Mouse (Mus musculus) MEL (cell line): ENCODE data around the gene Slc3a2. TPM values are rescaled to one million over a fixed set of nuclear protein-coding genes. Genes with fewer than 3 reads are reported as not detected.

Experiments used
- DNase-seq: peaks from one replicate; pipeline ENCODE4 v3.0.0; 2011; ENCODE audit warnings: low read depth, low spot score
- H3K27ac ChIP-seq: 2 replicates; pipeline ENCODE4 v1.5.1; 2012; ENCODE audit warnings: low read depth, mild to moderate bottlenecking, control low read depth, low read length, moderate library complexity; ENCODE audit not compliant: control insufficient read depth
- H3K27me3 ChIP-seq, 2 experiments: fragments of 150-350 bp in 1 of 2; sonication (generic) in 1 of 2; 2 replicates each; pipeline ENCODE4 v1.6.1; 2012; ENCODE audit warnings: low read length in 2 of 2, mild to moderate bottlenecking in 2 of 2, improper control_type of control experiment in 1 of 2, moderate library complexity in 1 of 2; ENCODE audit not compliant: insufficient read depth in 2 of 2, control insufficient read depth in 1 of 2
- H3K36me3 ChIP-seq, 2 experiments: 2 replicates each; pipeline ENCODE4 v1.6.1; 2012 to 2014; ENCODE audit warnings: low read length in 2 of 2, improper control_type of control experiment in 1 of 2, inconsistent platforms in 1 of 2, mild to moderate bottlenecking in 1 of 2; ENCODE audit not compliant: insufficient read depth in 2 of 2, control insufficient read depth in 1 of 2
- H3K4me1 ChIP-seq, 2 experiments: fragments of 150-350 bp in 1 of 2; sonication (generic) in 1 of 2; 2 replicates each; pipeline ENCODE4 v1.6.1; 2012; ENCODE audit warnings: low read length in 2 of 2, improper control_type of control experiment in 1 of 2, mild to moderate bottlenecking in 1 of 2; ENCODE audit not compliant: insufficient read depth in 2 of 2, control insufficient read depth in 1 of 2
- H3K4me3 ChIP-seq, 2 experiments: fragments of 150-350 bp in 1 of 2; sonication (generic) in 1 of 2; 2 replicates each; pipeline ENCODE4 v1.5.1; 2012; ENCODE audit warnings: low read depth in 2 of 2, low read length in 2 of 2, mild to moderate bottlenecking in 2 of 2, moderate library complexity in 2 of 2, control low read depth in 1 of 2, improper control_type of control experiment in 1 of 2; ENCODE audit not compliant: control insufficient read depth in 1 of 2, insufficient read depth in 1 of 2
- H3K79me2 ChIP-seq: 2 replicates; pipeline ENCODE4 v1.6.1; 2012; ENCODE audit warnings: mild to moderate bottlenecking, low read length, moderate library complexity; ENCODE audit not compliant: control insufficient read depth, poor library complexity, insufficient read depth
- H3K9ac ChIP-seq: 2 replicates; pipeline ENCODE4 v1.6.1; 2012; ENCODE audit warnings: low read depth, mild to moderate bottlenecking, control low read depth, low read length, moderate library complexity; ENCODE audit not compliant: control insufficient read depth, poor library complexity, severe bottlenecking
- H3K9me3 ChIP-seq: fragments of 150-350 bp; sonication (generic); replicated peaks from 2 replicates; pipeline ENCODE4 v1.6.1; 2012; ENCODE audit warnings: mild to moderate bottlenecking, low read length, improper control_type of control experiment, moderate library complexity; ENCODE audit not compliant: insufficient read depth
- BHLHE40 ChIP-seq: IDR thresholded peaks from 2 replicates; pipeline ENCODE4 v1.6.1; 2012; ENCODE audit warnings: low read depth, mild to moderate bottlenecking, inconsistent platforms, low read length, improper control_type of control experiment, borderline replicate concordance
- CHD2 ChIP-seq: IDR thresholded peaks from 2 replicates; pipeline ENCODE4 v1.6.1; 2011; ENCODE audit warnings: low read length, improper control_type of control experiment
- CTCF ChIP-seq, 3 experiments: IDR thresholded peaks in 2 of 3; conservative IDR thresholded peaks in 1 of 3; 2 replicates each; pipeline ENCODE4 v1.5.1; 2011 to 2012; ENCODE audit warnings: low read length in 3 of 3, low read depth in 2 of 3, mild to moderate bottlenecking in 2 of 3, improper control_type of control experiment in 1 of 3, inconsistent platforms in 1 of 3, mixed read lengths in 1 of 3, moderate library complexity in 1 of 3; ENCODE audit not compliant: control insufficient read depth in 1 of 3, insufficient read depth in 1 of 3, poor library complexity in 1 of 3, severe bottlenecking in 1 of 3
- GABPA ChIP-seq: IDR thresholded peaks from 2 replicates; pipeline ENCODE4 v1.6.1; 2012; ENCODE audit warnings: low read depth, mild to moderate bottlenecking, inconsistent platforms, low read length, improper control_type of control experiment, moderate library complexity
- MAX ChIP-seq: IDR thresholded peaks from 2 replicates; pipeline ENCODE4 v1.6.1; 2011; ENCODE audit warnings: low read length, improper control_type of control experiment
- MEF2A ChIP-seq: IDR thresholded peaks from 2 replicates; pipeline ENCODE4 v1.6.1; 2014; ENCODE audit warnings: low read depth, mild to moderate bottlenecking, inconsistent platforms, low read length, improper control_type of control experiment; ENCODE audit not compliant: poor library complexity, insufficient replicate concordance, severe bottlenecking; ENCODE audit errors: extremely low read depth
- MXI1 ChIP-seq: IDR thresholded peaks from 2 replicates; pipeline ENCODE4 v1.6.1; 2011; ENCODE audit warnings: mild to moderate bottlenecking, low read depth, low read length, improper control_type of control experiment
- MYC ChIP-seq: IDR thresholded peaks from 2 replicates; pipeline ENCODE4 v1.6.1; 2011; ENCODE audit warnings: low read depth, mild to moderate bottlenecking, low read length, improper control_type of control experiment, moderate library complexity
- NRF1 ChIP-seq: IDR thresholded peaks from 2 replicates; pipeline ENCODE4 v1.6.1; 2014; ENCODE audit warnings: low read depth, mild to moderate bottlenecking, inconsistent platforms, low read length, improper control_type of control experiment, moderate library complexity; ENCODE audit not compliant: poor library complexity, insufficient read depth, severe bottlenecking
- POLR2A ChIP-seq, 2 experiments: IDR thresholded peaks; 2 replicates each; pipeline ENCODE4 v1.6.1; 2011 to 2012; ENCODE audit warnings: low read length in 2 of 2, mild to moderate bottlenecking in 2 of 2, control low read depth in 1 of 2, improper control_type of control experiment in 1 of 2, low read depth in 1 of 2, moderate library complexity in 1 of 2; ENCODE audit not compliant: control insufficient read depth in 1 of 2, insufficient read depth in 1 of 2, poor library complexity in 1 of 2
- POLR2AphosphoS2 ChIP-seq: IDR thresholded peaks from 2 replicates; pipeline ENCODE4 v1.6.1; 2011; ENCODE audit warnings: low read length, improper control_type of control experiment
- RAD21 ChIP-seq: IDR thresholded peaks from 2 replicates; pipeline ENCODE4 v1.6.1; 2011; ENCODE audit warnings: mild to moderate bottlenecking, low read depth, low read length, improper control_type of control experiment
- SIN3A ChIP-seq: IDR thresholded peaks from 2 replicates; pipeline ENCODE4 v1.6.1; 2012; ENCODE audit warnings: low read length, improper control_type of control experiment, inconsistent platforms
- UBTF ChIP-seq: IDR thresholded peaks from 2 replicates; pipeline ENCODE4 v1.6.1; 2012; ENCODE audit warnings: low read depth, mild to moderate bottlenecking, inconsistent platforms, low read length, improper control_type of control experiment, moderate library complexity, borderline replicate concordance; ENCODE audit not compliant: insufficient read depth
- USF1 ChIP-seq: IDR thresholded peaks from 2 replicates; pipeline ENCODE4 v1.6.1; 2014; ENCODE audit warnings: low read depth, mild to moderate bottlenecking, inconsistent platforms, low read length, improper control_type of control experiment, moderate library complexity
- ZC3H11A ChIP-seq: IDR thresholded peaks from 2 replicates; pipeline ENCODE4 v1.6.1; 2012; ENCODE audit warnings: low read depth, mild to moderate bottlenecking, inconsistent platforms, low read length, improper control_type of control experiment
- ZMIZ1 ChIP-seq: IDR thresholded peaks from 2 replicates; pipeline ENCODE4 v1.6.1; 2012; ENCODE audit warnings: low read depth, mild to moderate bottlenecking, inconsistent platforms, low read length, improper control_type of control experiment, moderate library complexity
- polyA plus RNA-seq, 2 experiments: library from polyadenylated mRNA; stranded (reverse) in 1 of 2; unstranded in 1 of 2; fragments of >175 nt in 1 of 2; fragments of >200 nt in 1 of 2; gene quantifications; 2 replicates each; pipeline versions ENCODE4 v1.2.1 to v1.2.4; 2012; ENCODE audit warnings: low replicate concordance in 2 of 2, low read depth in 1 of 2; ENCODE audit not compliant: insufficient read length in 2 of 2, insufficient read depth in 1 of 2, missing spikeins in 1 of 2
- total RNA-seq: library from RNA; depleted of rRNA; stranded (reverse); fragments of 300-350 nt; gene quantifications from 2 replicates; pipeline ENCODE4 v1.2.3, GENCODE M21; 2012

Gene Slc3a2
- total and polyA plus RNA-seq, 3 experiments = 164 to 670 (median 428) TPM

- TF ChIP-seq MEF2A = no peak
- TF ChIP-seq NRF1 = 0 out of 2 replicates have a peak, but pooled peaks have one; percentile 17
- no peak for TF ChIP-seq USF1
- no peak for TF ChIP-seq BHLHE40
- peak; percentile 97 for TF ChIP-seq POLR2AphosphoS2
- TF ChIP-seq ZMIZ1 = no peak; the same call in 1 of the 2 replicates
- TF ChIP-seq MAX = 0 out of 2 replicates have a peak, but pooled peaks have one; percentile 50
- TF ChIP-seq MYC = peak; percentile 52; the same call in 1 of the 2 replicates
- peak; percentile 34 to 80; a peak in 3 of 4 replicates for TF ChIP-seq POLR2A (IDR thresholded peaks at IDR 0.05; ENCODE audit: control insufficient read depth in 1 of 2, insufficient read depth in 1 of 2, low read depth in 1 of 2, low read length in 2 of 2, poor library complexity in 1 of 2)
- TF ChIP-seq, all 39 proteins: peak for 16
Observed at GRCm38 (mm10) chr19:8741243-8741869, 18.2 kb upstream of the Slc3a2 start, which contains the start of gene Stx5a (continued).

- no peaks in the 10 kb centered on the region for H3K27me3 ChIP-seq
- peaks cover 11 to 18% of the 10 kb centered on the region in 2 experiments for H3K36me3 ChIP-seq
- H3K27ac ChIP-seq = peak within 1 kb of the TSS; percentile 89
- peaks cover 5 to 7% of the 10 kb centered on the region in 2 experiments for H3K4me1 ChIP-seq
- peak within 1 kb of the TSS; percentile 84 for H3K9ac ChIP-seq
- TF ChIP-seq ZMIZ1 (0 out of 2 replicates have a peak, but pooled peaks have one; percentile 6), MXI1 (no peak)
- peaks cover 29% of the 10 kb centered on the region for H3K79me2 ChIP-seq
- H3K4me3 ChIP-seq = peak within 1 kb of the TSS; percentile 82 to 87
- H3K9me3 ChIP-seq = no peaks in the 10 kb centered on the region
- DNase-seq = no peak
Observed at GRCm38 (mm10) chr19:8740603-8741002, 17.4 kb upstream of the Slc3a2 start, which contains the start of gene 1700092M07Rik. 1700092M07Rik (plus strand) TSS chr19:8740718.

- no peak for TF ChIP-seq SIN3A
- no peak for TF ChIP-seq MAX
- no peak for TF ChIP-seq RAD21
- TF ChIP-seq ZC3H11A = no peak
- no peak for TF ChIP-seq UBTF
- TF ChIP-seq MEF2A = no peak
- no peak for TF ChIP-seq CHD2
- TF ChIP-seq GABPA = no peak
- TF ChIP-seq CTCF (IDR thresholded peaks at IDR 0.05 in 2 of 3, conservative IDR thresholded peaks at IDR 0.05 in 1 of 3; ENCODE audit: control insufficient read depth in 1 of 3, insufficient read depth in 1 of 3, low read depth in 2 of 3, low read length in 3 of 3, poor library complexity in 1 of 3, severe bottlenecking in 1 of 3) = no peak
- TF ChIP-seq, all 39 proteins: peak for 0
- Histone ChIP-seq H3K27me3 (no peaks in the 10 kb centered on the region), H3K27ac (no peak overlapping the region), H3K9ac (no peak overlapping the region), H3K79me2 (peaks cover 29% of the 10 kb centered on the region), H3K9me3 (no peaks in the 10 kb centered on the region), H3K4me1 (peaks cover 8 to 13% of the 10 kb centered on the region in 2 experiments), H3K36me3 (peaks cover 16 to 17% of the 10 kb centered on the region in 2 experiments), H3K4me3 (no peak overlapping the region)
- DNase-seq = no peak
Observed at GRCm38 (mm10) chr19:8739646-8740045, 16.5 kb upstream of the Slc3a2 start.
